Mouse (Mus musculus): ENCODE results near the gene Kdm5c.
"Not testable (repeated sequence)": the region's sequence is repeated elsewhere in the genome, so short reads cannot be mapped to it uniquely, and the experiment has no call there.

The Kdm5c gene

DNA sequence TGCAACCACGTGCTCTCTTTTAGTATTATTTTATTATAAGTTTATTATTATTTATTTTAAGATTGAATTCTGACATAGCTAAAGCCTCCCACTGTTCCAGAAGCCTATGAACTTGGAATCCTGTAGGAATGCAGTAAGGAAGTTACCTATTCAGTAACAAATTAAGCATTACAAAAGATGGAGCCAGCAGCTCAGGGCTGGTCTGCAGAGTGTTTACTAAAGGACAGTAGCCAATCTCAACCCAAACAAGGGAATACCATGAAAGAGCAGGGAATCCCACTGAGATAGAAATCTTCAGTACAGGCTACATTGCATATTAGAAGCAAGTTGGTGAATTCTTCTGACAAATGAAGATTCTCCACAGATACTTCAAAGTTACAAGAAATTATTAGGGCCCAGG, 54.2 kb downstream of the Kdm5c start:
- DNase-seq (ENCODE audit: low read depth, low spot score) = not testable (repeated sequence)

- DNase-seq (ENCODE audit: low read depth, low spot score) = no peak
Observed at GRCm38 (mm10) chrX:152306224-152306623, 73.4 kb downstream of the Kdm5c start.

DNA sequence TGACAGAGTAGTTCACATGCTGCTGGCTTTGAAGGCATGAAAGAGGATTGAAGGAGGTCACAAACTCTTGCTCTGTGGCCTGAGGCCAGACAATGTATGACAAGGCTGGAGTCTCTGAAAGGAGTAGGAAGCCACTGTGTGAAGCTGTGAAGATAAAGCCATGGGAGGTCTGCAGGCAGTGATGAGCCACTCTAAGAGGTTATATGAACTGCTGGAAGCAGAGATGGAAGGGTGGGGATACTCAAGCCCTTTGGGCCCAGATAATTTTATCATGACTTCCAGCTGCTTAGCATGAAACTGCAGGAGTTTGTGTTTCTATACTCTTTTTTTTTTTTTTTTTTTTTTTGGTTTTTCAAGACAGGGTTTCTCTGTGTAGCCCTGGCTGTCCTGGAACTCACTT, 74.6 kb downstream of the Kdm5c start:
- no peak for DNase-seq (ENCODE audit: low read depth, low spot score)

GRCm38 (mm10) chrX:152307942-152308341, 75.1 kb downstream of the Kdm5c start:
- no peak for DNase-seq (ENCODE audit: low read depth, low spot score)

GRCm38 (mm10) chrX:152320535-152320934, 87.7 kb downstream of the Kdm5c start:
- DNase-seq (ENCODE audit: low read depth, low spot score) = no peak

DNA sequence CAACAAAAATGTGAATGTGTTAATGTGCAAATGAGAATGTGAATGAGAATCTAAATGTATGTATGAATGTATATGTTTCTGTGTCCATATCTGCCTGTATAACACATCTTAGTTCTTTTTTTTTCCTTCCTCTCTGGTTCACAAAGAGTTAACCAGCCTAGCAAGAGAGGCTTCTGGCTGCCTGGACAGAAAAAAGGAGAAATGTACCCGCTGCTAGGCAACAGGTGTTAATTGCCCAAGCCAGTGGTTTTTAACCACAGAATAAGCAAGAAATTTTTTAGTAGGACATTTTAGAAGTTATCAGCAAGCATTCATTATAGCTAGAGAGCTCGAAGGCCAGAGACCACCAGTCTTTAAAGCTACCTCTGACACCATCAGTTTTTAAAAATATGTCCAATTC, 90.0 kb downstream of the Kdm5c start:
- no peak for DNase-seq (ENCODE audit: low read depth, low spot score)

DNA sequence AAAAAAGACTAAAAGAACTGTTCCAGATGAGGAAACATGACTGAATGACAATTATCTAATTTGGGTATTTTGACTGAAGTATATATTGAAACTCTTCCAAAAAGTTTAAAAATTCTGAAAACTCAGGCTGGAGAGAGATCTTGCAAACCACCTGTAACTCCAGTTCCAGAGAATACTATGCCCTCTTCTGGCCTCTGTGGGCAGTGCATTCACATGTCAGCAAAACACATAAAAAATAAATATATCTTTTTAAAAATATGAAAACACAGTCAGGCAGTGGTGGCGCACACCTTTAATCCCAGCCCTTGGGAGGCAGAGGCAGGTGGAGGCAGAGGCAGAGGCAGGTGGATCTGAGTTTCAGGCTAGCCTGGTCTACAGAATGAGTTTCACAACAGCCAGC, 90.8 kb downstream of the Kdm5c start:
- no peak for DNase-seq (ENCODE audit: low read depth, low spot score)
